Mouse (Mus musculus) thymus, adult 2 months (tissue): Measurements from ENCODE around the gene Zfp442. TPM values are rescaled to one million over a fixed set of nuclear protein-coding genes. Genes with fewer than 3 reads are reported as not detected.
"Not testable (repeated sequence)": the region's sequence is repeated elsewhere in the genome, so short reads cannot be mapped to it uniquely, and the experiment has no call there.

ENCODE experiments used
- DNase-seq: peaks from one replicate; pipeline ENCODE4 v3.0.0; 2021
- H3K27ac ChIP-seq: fragments of 200-500 bp; 2 replicates; pipeline ENCODE4 v1.5.1; 2012; ENCODE audit warnings: low read length, control low read depth; ENCODE audit not compliant: control insufficient read depth, insufficient read depth
- H3K27me3 ChIP-seq: fragments of 200-500 bp; 2 replicates; pipeline ENCODE4 v1.6.1; 2012; ENCODE audit warnings: mild to moderate bottlenecking, low read length, moderate library complexity, mixed read lengths; ENCODE audit not compliant: control insufficient read depth, insufficient read depth
- H3K36me3 ChIP-seq: fragments of 200-500 bp; 2 replicates; pipeline ENCODE4 v1.6.1; 2012; ENCODE audit warnings: mild to moderate bottlenecking, low read length, moderate library complexity; ENCODE audit not compliant: control insufficient read depth, insufficient read depth
- H3K4me1 ChIP-seq: fragments of 200-500 bp; replicated peaks from 2 replicates; pipeline ENCODE4 v1.6.1; 2012; ENCODE audit warnings: low read length; ENCODE audit not compliant: control insufficient read depth, insufficient read depth
- H3K4me3 ChIP-seq: fragments of 200-500 bp; 2 replicates; pipeline ENCODE4 v1.5.1; 2012; ENCODE audit warnings: mild to moderate bottlenecking, low read length, control low read depth, moderate library complexity; ENCODE audit not compliant: control insufficient read depth, insufficient read depth
- CTCF ChIP-seq: fragments of 200-500 bp; IDR thresholded peaks from 2 replicates; pipeline ENCODE4 v1.5.1; 2012; ENCODE audit warnings: mild to moderate bottlenecking, control low read depth, low read length, moderate library complexity, borderline replicate concordance; ENCODE audit not compliant: control insufficient read depth, poor library complexity, insufficient read depth; ENCODE audit errors: extremely low read depth
- POLR2A ChIP-seq: fragments of 200-500 bp; IDR thresholded peaks from 2 replicates; pipeline ENCODE4 v1.6.1; 2012; ENCODE audit warnings: mild to moderate bottlenecking, low read length, control low read depth, moderate library complexity; ENCODE audit not compliant: control insufficient read depth, poor library complexity, insufficient read depth; ENCODE audit errors: extremely low read depth
- WGBS: fragments of 180-500 bp; shearing (Covaris S2); methylation state at CpG from one replicate; pipeline ENCODE4 v1.1.7; 2018; 5-methylcytosine and 5-hydroxymethylcytosine counted together
- polyA plus RNA-seq: library from polyadenylated mRNA; depleted of rRNA; stranded (reverse); fragments of >200 nt; gene quantifications from 2 replicates; pipeline ENCODE4 v1.2.3, GENCODE M21; 2012; rRNA removed

The Zfp442 gene
- polyA plus RNA-seq: 0.08 and 0.16 TPM in 2 replicates

DNA sequence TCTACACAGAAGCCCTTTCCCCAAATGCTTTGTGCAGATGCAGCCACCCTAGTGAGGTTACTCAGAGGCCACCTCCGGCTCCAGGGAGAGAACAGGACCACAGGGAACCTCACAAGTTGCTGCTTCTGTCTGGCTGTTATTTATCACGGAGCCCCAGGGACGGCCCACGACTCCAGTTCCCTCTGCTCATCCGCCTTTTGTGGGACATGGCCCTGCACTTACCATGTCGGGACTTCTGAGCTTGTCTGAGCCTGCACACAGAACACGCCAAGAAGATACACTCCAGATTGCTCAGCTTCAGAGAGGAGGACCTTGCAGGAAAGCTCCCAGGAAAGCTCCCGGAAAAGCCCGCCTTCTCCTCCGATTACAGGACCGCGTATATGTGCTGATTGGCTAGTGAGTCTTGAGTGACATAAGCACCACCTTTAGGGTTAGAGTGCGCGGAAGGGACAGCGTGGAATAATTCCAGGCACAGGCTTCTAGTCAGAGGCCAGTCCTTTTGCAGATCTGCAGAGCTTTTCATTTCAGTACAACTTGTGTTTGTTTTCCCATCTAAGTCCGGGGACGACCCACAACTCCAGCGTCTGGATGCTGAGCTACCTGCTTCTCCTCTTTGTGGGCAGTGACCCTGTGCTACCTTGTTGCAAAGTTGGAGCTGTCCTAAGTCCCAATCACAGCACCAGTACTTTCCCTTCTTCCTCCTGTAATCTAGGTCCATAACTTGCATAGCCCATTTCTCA is at the start of gene Zfp442:
Zfp442 (minus strand) TSS at position 307 of the 740 bp plus-strand sequence.
- H3K4me1 ChIP-seq, H3K27me3 ChIP-seq, H3K27ac ChIP-seq, H3K36me3 ChIP-seq: not testable (repeated sequence)
- 2% methylated on average over 18 of the region's 18 CpGs for WGBS
- peak; percentile 33 for DNase-seq
- H3K4me3 ChIP-seq: peak within 1 kb of the TSS; percentile 53

DNA sequence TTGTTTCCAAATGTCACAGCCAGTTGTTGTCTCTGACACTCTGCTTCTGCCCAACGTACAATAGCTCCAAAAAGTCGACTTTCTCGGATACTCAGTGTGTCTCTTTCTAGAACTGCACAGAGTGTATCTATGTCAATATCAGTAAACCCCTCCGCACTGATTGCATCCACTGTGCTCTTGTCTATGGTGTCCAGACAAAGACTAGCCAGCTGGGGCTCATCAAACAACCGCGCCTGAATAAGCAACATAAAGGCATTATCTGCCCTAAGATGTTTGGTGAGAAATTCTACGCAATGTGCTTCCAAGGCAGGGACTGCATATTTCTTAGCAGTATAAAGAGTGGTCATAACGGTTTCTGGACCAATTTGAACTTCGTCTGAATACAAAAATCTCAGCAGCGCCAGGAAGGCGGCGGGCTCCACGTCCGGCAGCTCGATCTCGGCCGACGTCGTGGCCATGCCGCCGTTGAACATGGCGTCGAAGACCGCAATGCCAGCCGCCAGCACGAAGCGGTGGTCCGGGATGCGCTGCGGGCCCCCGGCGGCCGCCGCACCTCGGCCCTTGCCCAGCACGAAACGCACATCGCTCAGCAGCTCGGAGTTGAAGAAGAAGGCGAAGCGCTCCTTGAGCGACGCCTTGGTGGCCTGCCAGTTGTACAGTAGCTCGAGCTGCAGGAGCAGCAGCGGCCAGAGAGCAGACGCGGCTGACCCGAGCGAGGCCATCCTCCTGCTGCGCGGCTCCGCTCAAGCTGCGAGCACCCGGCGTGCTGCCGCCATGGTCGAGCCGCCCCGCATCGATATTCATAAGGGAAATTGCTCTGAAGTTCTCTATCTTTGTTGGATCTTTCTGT is 49.1 kb upstream of the Zfp442 start:
- WGBS: 49% methylated on average over 60 of the region's 60 CpGs
- H3K36me3 ChIP-seq, H3K27me3 ChIP-seq, H3K27ac ChIP-seq, DNase-seq, H3K4me3 ChIP-seq, H3K4me1 ChIP-seq: not testable (repeated sequence)

DNA sequence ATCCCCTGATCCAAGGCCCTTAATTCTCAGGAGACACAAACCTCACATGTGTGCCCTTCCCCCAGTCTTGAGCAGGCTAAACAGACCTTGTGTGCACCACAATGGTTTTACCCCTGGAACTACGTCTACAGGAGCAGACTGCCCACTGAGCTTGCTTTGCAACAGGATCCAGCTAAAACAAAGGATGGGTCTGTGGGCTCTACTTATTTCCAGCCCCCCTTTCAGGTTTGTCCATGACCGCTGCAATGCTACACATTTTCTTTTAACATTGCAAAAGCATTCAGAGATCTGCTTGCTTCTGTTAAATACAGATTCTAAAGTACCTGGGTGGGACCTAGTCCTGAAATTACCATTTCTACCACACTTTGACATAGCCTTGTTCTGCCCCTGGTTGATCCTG is 41.7 kb upstream of the Zfp442 start:
- no peak overlapping the region for H3K4me3 ChIP-seq
- TF ChIP-seq POLR2A (no peak), CTCF (no peak)
- no peaks in the 10 kb centered on the region for H3K36me3 ChIP-seq
- 84% methylated on average over 2 of the region's 2 CpGs for WGBS
- no peaks in the 10 kb centered on the region for H3K4me1 ChIP-seq
- no peaks in the 10 kb centered on the region for H3K27me3 ChIP-seq
- H3K27ac ChIP-seq: no peak overlapping the region
- DNase-seq: no peak

DNA sequence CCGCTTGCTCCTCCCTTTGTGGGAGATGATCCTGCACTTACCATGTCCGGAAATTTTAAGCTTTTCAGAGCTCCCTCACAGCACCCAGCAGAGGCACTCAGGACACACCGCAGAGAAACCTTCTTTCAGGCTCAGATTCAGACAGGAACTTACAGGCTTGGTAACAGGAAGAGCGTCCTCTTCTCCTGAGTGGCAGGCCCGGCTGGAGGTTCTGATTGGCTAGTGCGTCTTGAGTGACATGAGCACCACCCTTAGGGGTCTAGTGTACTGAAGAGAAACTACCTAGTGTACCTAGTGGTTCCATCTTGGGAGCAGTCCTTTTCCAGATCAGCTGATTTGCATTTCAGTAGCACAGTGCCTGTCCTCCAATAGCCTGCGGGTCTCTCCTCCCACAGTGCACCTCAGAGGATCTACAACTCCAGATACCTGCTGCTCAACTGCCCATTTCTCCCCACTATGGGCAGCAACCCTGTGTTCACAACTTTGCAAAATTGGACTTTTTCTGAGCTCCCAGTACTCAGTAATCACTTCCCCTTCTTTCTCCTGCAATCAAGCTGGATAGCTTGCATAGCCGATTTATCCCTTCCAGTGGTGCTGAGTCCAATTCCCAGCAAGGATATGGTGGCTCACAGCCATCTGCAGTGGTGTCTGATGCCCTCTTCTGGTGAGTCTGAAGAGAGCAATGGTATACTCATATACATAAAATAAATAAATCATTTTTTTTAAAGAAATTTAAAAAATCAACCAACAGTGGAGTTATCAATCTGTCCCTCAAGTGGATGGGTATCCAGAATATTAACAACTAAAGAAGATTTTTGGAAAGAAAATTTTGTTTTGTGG is 33.9 kb upstream of the Zfp442 start, which contains the start of gene Zfp345:
Zfp345 (minus strand) TSS at position 153 of the 840 bp plus-strand sequence.
- not testable (repeated sequence) for H3K27me3 ChIP-seq, H3K27ac ChIP-seq, H3K4me3 ChIP-seq, H3K36me3 ChIP-seq, H3K4me1 ChIP-seq
- WGBS: 76% methylated on average over 8 of the region's 8 CpGs
- peak; percentile 2 for DNase-seq

DNA sequence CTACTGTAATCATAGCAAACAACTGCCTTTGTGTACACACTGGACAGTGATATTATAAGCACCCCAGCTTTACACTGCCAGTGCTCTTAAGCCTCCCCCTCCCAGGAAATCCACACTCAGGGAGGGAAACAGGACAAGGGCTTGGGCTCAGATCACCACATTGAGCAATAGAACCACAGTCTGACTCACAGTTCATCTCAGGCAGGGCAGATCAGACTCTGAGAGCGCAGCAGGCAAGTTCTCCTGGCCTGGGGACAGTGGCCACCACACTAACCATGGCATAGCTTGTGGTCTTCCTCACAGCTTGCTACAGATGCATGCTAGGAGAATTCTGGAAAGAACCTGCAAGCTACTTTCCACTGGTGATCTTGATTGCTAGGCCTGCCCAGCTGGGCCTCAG is 12.2 kb downstream of the Zfp442 start:
- 96% methylated on average over 1 of the region's 1 CpGs for WGBS
- H3K27ac ChIP-seq: not testable (repeated sequence)

DNA sequence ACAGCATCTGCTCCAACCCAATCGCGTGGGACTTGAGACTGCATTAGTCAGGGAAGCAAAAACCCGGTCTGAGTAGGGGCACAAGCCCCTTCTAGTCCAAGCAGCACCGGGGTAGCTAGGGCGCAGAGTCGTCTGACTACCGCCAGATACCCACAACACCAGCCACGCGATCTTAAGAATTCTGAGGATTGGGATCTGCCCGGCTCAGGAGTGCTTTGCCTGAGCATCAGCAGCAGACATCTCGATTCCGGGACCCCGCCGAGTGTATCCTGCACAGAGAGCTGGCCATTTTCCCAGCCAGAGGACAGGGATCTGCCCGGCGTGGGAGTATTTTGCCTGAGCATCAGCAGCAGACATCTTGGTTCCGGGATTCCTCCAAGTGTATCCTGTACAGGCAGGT is 39.1 kb downstream of the Zfp442 start:
- H3K36me3 ChIP-seq, H3K4me1 ChIP-seq, DNase-seq, H3K27me3 ChIP-seq, H3K27ac ChIP-seq, H3K4me3 ChIP-seq: not testable (repeated sequence)
- WGBS: 94% methylated on average over 17 of the region's 17 CpGs

More for the DNA sequence above, 12.2 kb downstream of the Zfp442 start:
- H3K4me3 ChIP-seq, H3K4me1 ChIP-seq, H3K27me3 ChIP-seq, H3K36me3 ChIP-seq, DNase-seq: not testable (repeated sequence)

DNA sequence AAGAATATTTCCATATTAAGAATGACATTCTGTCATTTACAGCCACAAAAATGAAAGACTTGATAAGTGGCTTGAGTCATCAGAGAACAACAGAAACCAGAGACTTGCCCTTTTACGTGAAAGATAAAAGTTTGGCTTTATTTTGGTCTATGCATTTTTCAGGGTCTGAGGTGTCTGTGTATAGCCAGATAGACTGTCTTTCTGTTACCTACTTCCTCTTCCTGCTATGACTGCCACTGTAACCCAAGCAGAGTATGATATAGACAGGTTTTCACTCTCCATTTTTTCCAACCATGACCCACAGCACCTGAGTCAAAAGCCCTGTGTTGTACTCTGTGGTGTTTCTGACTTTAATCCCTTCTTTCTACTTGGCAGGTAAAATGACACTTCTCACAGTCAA is 61.1 kb downstream of the Zfp442 start:
- Histone ChIP-seq H3K36me3 (no peaks in the 10 kb centered on the region), H3K27me3 (no peaks in the 10 kb centered on the region), H3K27ac (no peak overlapping the region), H3K4me1 (no peaks in the 10 kb centered on the region), H3K4me3 (no peak overlapping the region)
- WGBS: 95% methylated on average over 1 of the region's 1 CpGs
- no peak for TF ChIP-seq CTCF
- no peak for TF ChIP-seq POLR2A
- DNase-seq: no peak

DNA sequence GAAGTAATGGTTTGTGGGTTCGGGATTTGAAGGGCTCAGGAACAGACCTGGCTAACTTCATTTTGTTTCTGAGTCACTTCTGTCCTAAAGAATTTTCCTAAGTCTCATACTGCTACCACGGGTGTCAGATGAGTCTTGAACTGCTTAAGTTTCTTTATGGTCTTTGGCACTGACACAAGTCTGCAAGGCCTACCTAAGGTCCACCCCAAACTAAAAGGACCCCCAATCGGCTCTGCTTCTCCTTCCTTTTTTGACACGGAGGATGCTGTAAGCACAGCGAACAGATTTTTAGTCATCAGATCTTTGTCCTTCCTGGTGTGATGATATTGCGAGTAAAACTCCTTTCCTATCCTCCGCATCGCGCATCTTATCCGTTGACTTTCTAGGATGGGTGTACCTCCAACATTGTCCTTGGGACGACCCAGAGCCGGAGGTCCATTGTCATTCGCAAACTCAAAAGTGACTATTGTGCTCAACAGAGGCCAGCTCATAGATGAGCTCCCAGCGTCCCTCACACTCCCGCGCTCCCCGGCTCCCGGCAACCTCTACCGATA is 65.7 kb downstream of the Zfp442 start:
- H3K27me3 ChIP-seq, DNase-seq: not testable (repeated sequence)
- WGBS: 96% methylated on average over 19 of the region's 19 CpGs

More for the DNA sequence above, 65.7 kb downstream of the Zfp442 start:
- H3K36me3 ChIP-seq, H3K4me1 ChIP-seq, H3K4me3 ChIP-seq, H3K27ac ChIP-seq: not testable (repeated sequence)
